Mouse (Mus musculus) testis, adult 2 months (tissue): ENCODE measurements around the gene Pip5k1b.

Source experiments
- CTCF ChIP-seq: fragments of 200-500 bp; IDR thresholded peaks from 2 replicates; pipeline ENCODE4 v1.5.1; 2012; ENCODE audit warnings: low read depth, mild to moderate bottlenecking, inconsistent platforms, low read length, moderate library complexity; ENCODE audit not compliant: control insufficient read depth, insufficient read depth, insufficient replicate concordance
- POLR2A ChIP-seq: fragments of 200-500 bp; IDR thresholded peaks from 2 replicates; pipeline ENCODE4 v1.6.1; 2012; ENCODE audit warnings: low read depth, mild to moderate bottlenecking, inconsistent platforms, low read length, moderate library complexity; ENCODE audit not compliant: control insufficient read depth

DNA sequence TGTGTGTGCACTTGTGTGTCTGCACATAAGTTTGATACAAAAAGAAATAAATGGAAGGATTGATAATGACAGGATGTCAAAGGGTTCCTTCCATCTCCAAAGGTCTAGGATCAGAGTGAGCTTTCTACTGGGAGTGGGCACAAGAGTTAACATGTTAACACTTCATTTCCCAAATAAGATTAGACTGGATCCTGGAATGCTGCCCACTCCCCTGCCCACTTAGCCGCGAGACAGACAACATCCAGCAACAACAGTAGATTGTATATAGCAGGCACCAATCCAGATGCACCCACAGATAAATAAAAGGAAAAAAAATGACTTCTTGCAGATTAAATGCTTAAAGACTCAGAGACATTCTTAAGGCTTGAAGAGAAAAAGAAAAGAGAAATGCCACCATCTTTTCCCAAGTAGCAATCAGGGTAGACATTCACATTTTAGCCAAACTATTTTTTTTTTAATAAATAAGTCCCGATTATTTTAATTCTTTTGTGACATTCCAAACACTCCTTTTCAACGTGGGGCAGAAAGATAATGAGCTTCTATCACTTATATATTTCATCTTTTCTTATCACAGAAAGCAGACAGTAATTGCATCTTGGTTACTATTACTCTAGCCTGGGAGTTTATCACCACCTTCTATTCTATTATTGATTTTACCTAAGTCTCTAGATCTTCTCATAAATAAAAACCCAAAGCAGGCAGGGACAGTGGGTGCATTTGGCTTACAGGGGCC, 219.9 kb downstream of the Pip5k1b start:
- TF ChIP-seq POLR2A (no peak), CTCF (no peak)
